Mouse (Mus musculus): ENCODE measurements around the gene Actr1b. TPM values are rescaled to one million over a fixed set of nuclear protein-coding genes. Genes with fewer than 3 reads are reported as not detected.
"Not testable (repeated sequence)": the region's sequence is repeated elsewhere in the genome, so short reads cannot be mapped to it uniquely, and the experiment has no call there.

Gene Actr1b
- polyA plus RNA-seq, 1 experiment from 2014 or later: 46.2 TPM

GRCm38 (mm10) chr1:36683810-36684467 is 30.3 kb downstream of the Actr1b start:
- H3K4me3 ChIP-seq (ENCODE audit: inconsistent target): no peak overlapping the region
- H3K36me3 ChIP-seq (ENCODE audit: inconsistent target): no peaks in the 10 kb centered on the region
- H3K79me2 ChIP-seq (ENCODE audit: inconsistent target): no peaks in the 10 kb centered on the region
- H3K27ac ChIP-seq: no peak overlapping the region
- 8% methylated on average over 13 of the region's 13 CpGs for WGBS (ENCODE audit: missing documents)

- WGBS (ENCODE audit: missing documents): 92% methylated on average over 37 of the region's 39 CpGs
- no peak within 1 kb of the TSS for H3K27ac ChIP-seq
- H3K36me3 ChIP-seq (ENCODE audit: inconsistent target): no peaks in the 10 kb centered on the region
- no peaks in the 10 kb centered on the region for H3K79me2 ChIP-seq (ENCODE audit: inconsistent target)
- no peak within 1 kb of the TSS for H3K4me3 ChIP-seq (ENCODE audit: inconsistent target)
Observed at GRCm38 (mm10) chr1:36682620-36683355, 31.4 kb downstream of the Actr1b start, which contains the start of gene Fam178b. Gene Fam178b (minus strand): TSS chr1:36683183.

- Histone ChIP-seq H3K27ac (no peak overlapping the region), H3K79me2 (ENCODE audit: inconsistent target) (no peaks in the 10 kb centered on the region), H3K4me3 (ENCODE audit: inconsistent target) (no peak overlapping the region), H3K36me3 (ENCODE audit: inconsistent target) (no peaks in the 10 kb centered on the region)
- 91% methylated on average over 7 of the region's 7 CpGs for WGBS (ENCODE audit: missing documents)
Observed at GRCm38 (mm10) chr1:36680893-36681292, 33.3 kb downstream of the Actr1b start.

- no peak overlapping the region for H3K27ac ChIP-seq
- 64% methylated on average over 3 of the region's 3 CpGs for WGBS (ENCODE audit: missing documents)
Observed at GRCm38 (mm10) chr1:36674936-36675335, 39.3 kb downstream of the Actr1b start.

GRCm38 (mm10) chr1:36672648-36673350 is 41.4 kb downstream of the Actr1b start:
- H3K36me3 ChIP-seq (ENCODE audit: inconsistent target): no peaks in the 10 kb centered on the region

More at GRCm38 (mm10) chr1:36674936-36675335, 39.3 kb downstream of the Actr1b start:
- Histone ChIP-seq H3K36me3 (ENCODE audit: inconsistent target) (no peaks in the 10 kb centered on the region), H3K79me2 (ENCODE audit: inconsistent target) (no peaks in the 10 kb centered on the region), H3K4me3 (ENCODE audit: inconsistent target) (no peak overlapping the region)

GRCm38 (mm10) chr1:36671260-36671659 is 43.0 kb downstream of the Actr1b start:
- Histone ChIP-seq H3K79me2 (ENCODE audit: inconsistent target) (no peaks in the 10 kb centered on the region), H3K36me3 (ENCODE audit: inconsistent target) (no peaks in the 10 kb centered on the region), H3K4me3 (ENCODE audit: inconsistent target) (no peak overlapping the region), H3K27ac (no peak overlapping the region)
- WGBS (ENCODE audit: missing documents): 89% methylated on average over 10 of the region's 10 CpGs

More at GRCm38 (mm10) chr1:36672648-36673350, 41.4 kb downstream of the Actr1b start:
- H3K27ac ChIP-seq: no peak overlapping the region
- no peaks in the 10 kb centered on the region for H3K79me2 ChIP-seq (ENCODE audit: inconsistent target)
- WGBS (ENCODE audit: missing documents): 89% methylated on average over 16 of the region's 16 CpGs
- H3K4me3 ChIP-seq (ENCODE audit: inconsistent target): no peak overlapping the region

GRCm38 (mm10) chr1:36670256-36670655 is 44.0 kb downstream of the Actr1b start:
- WGBS (ENCODE audit: missing documents): 63% methylated on average over 4 of the region's 4 CpGs
- H3K4me3 ChIP-seq (ENCODE audit: inconsistent target): no peak overlapping the region
- no peak overlapping the region for H3K27ac ChIP-seq
- H3K79me2 ChIP-seq (ENCODE audit: inconsistent target): no peaks in the 10 kb centered on the region
- H3K36me3 ChIP-seq (ENCODE audit: inconsistent target): no peaks in the 10 kb centered on the region

GRCm38 (mm10) chr1:36668007-36668406 is 46.2 kb downstream of the Actr1b start:
- 90% methylated on average over 2 of the region's 4 CpGs for WGBS (ENCODE audit: missing documents)
- not testable (repeated sequence) for H3K79me2 ChIP-seq (ENCODE audit: inconsistent target); H3K36me3 ChIP-seq (ENCODE audit: inconsistent target); H3K4me3 ChIP-seq (ENCODE audit: inconsistent target); H3K27ac ChIP-seq

GRCm38 (mm10) chr1:36665934-36666333 is 48.3 kb downstream of the Actr1b start:
- no peaks in the 10 kb centered on the region for H3K36me3 ChIP-seq (ENCODE audit: inconsistent target)
- H3K27ac ChIP-seq: no peak overlapping the region
- H3K79me2 ChIP-seq (ENCODE audit: inconsistent target): no peaks in the 10 kb centered on the region
- WGBS (ENCODE audit: missing documents): 90% methylated on average over 4 of the region's 4 CpGs
- no peak overlapping the region for H3K4me3 ChIP-seq (ENCODE audit: inconsistent target)

- Histone ChIP-seq H3K36me3 (ENCODE audit: inconsistent target) (no peaks in the 10 kb centered on the region), H3K4me3 (ENCODE audit: inconsistent target) (no peak overlapping the region), H3K79me2 (ENCODE audit: inconsistent target) (no peaks in the 10 kb centered on the region), H3K27ac (no peak overlapping the region)
- 88% methylated on average over 11 of the region's 11 CpGs for WGBS (ENCODE audit: missing documents)
Observed at GRCm38 (mm10) chr1:36665165-36665723, 49.0 kb downstream of the Actr1b start.

- Histone ChIP-seq H3K36me3 (ENCODE audit: inconsistent target) (no peaks in the 10 kb centered on the region), H3K79me2 (ENCODE audit: inconsistent target) (no peaks in the 10 kb centered on the region), H3K4me3 (ENCODE audit: inconsistent target) (no peak overlapping the region), H3K27ac (no peak overlapping the region)
- WGBS (ENCODE audit: missing documents): 64% methylated on average over 4 of the region's 4 CpGs
Observed at GRCm38 (mm10) chr1:36664457-36664856, 49.8 kb downstream of the Actr1b start.

GRCm38 (mm10) chr1:36658621-36659399 is 55.4 kb downstream of the Actr1b start:
- Histone ChIP-seq H3K4me3 (ENCODE audit: inconsistent target) (no peak overlapping the region), H3K27ac (no peak overlapping the region), H3K79me2 (ENCODE audit: inconsistent target) (no peaks in the 10 kb centered on the region), H3K36me3 (ENCODE audit: inconsistent target) (no peaks in the 10 kb centered on the region)
- WGBS (ENCODE audit: missing documents): 81% methylated on average over 7 of the region's 7 CpGs

- 80% methylated on average over 4 of the region's 4 CpGs for WGBS (ENCODE audit: missing documents)
- Histone ChIP-seq H3K27ac (no peak overlapping the region), H3K79me2 (ENCODE audit: inconsistent target) (no peaks in the 10 kb centered on the region), H3K36me3 (ENCODE audit: inconsistent target) (no peaks in the 10 kb centered on the region), H3K4me3 (ENCODE audit: inconsistent target) (no peak overlapping the region)
Observed at GRCm38 (mm10) chr1:36657658-36658415, 56.4 kb downstream of the Actr1b start.
